16 mouse cellular contexts compared by ENCODE assay signal in genomic region chr13:41705636-41706035, GRCm38 (mm10).
A peak's percentile ranks its signal among the peaks of the same experiment; 100 is the strongest.
DNase-seq lines count a peak whose midpoint lies in the region; ATAC-seq and TF ChIP-seq lines count a peak whose summit lies in the region.
"Had no signal": no experiment of that assay in that cellular context is flagged by ENCODE, and none has a peak within 500 bp of the region (broad histone marks: within the 10 kb centered on the region; RNA-seq: fewer than 3 reads in every experiment).

No protein-coding gene starts in this region.

- TF ChIP-seq CTCF in kidney, adult 2 months (conservative IDR thresholded peaks at IDR 0.05; ENCODE audit: insufficient read depth, insufficient read length, low read depth, low read length): no peak
- TF ChIP-seq CTCF in lung, postnatal 0 days (IDR thresholded peaks at IDR 0.05): no peak

- ATAC-seq in embryonic facial prominence, embryonic 11.5 days (replicated peaks; ENCODE audit: insufficient number of reproducible peaks, low FRiP score, low TSS enrichment, low read depth): no peak
- ATAC-seq in lung, postnatal 0 days: peak; percentile 65
- ATAC-seq: forebrain, embryonic 14.5 days; inflammation-experienced regulatory T-cells, adult 6 months; midbrain, embryonic 16.5 days had no signal

- no peak for DNase-seq in kidney, adult 2 months
- no peak for DNase-seq in kidney, postnatal 36 days
- DNase-seq in Muller cell, postnatal 12 days (ENCODE audit: inconsistent ontology term): peak; percentile 63
- peak; percentile 20 for DNase-seq in embryonic facial prominence, embryonic 11.5 days (ENCODE audit: low spot score)
- DNase-seq in lung, postnatal 0 days (ENCODE audit: low spot score): peak; percentile 80
- no peak for DNase-seq in left cerebral cortex, adult 9 months (ENCODE audit: low spot score in 2 of 2)
- no peak for DNase-seq in left cerebral cortex, postnatal 14 days (ENCODE audit: low spot score in 2 of 2)
- no peak for DNase-seq in gastrocnemius, postnatal 25 days
- DNase-seq: adrenal gland, postnatal 36 days; cerebellum, adult 11 months; thymus, postnatal 14 days had no signal

- H3K4me2 ChIP-seq in embryonic facial prominence, embryonic 11.5 days (ENCODE audit: low read depth, low read length): no peak overlapping the region
- no peak overlapping the region for H3K4me2 ChIP-seq in lung, postnatal 0 days (replicated peaks; ENCODE audit: low read depth, low read length)
- H3K4me2 ChIP-seq: limb, embryonic 12.5 days had no signal

- H3K4me1 ChIP-seq in kidney, adult 2 months (ENCODE audit: control insufficient read depth, insufficient read depth, low read length): no peaks in the 10 kb centered on the region
- H3K4me1 ChIP-seq in embryonic facial prominence, embryonic 11.5 days (ENCODE audit: control insufficient read depth, insufficient read depth, low read length): no peaks in the 10 kb centered on the region
- H3K4me1 ChIP-seq in lung, postnatal 0 days (ENCODE audit: insufficient read depth, low read depth, low read length): peaks cover 5% of the 10 kb centered on the region; the same call in 1 of the 2 replicates
- H3K4me1 ChIP-seq: limb, embryonic 12.5 days had no signal

- no peaks in the 10 kb centered on the region for H3K36me3 ChIP-seq in kidney, adult 2 months (ENCODE audit: control insufficient read depth, insufficient read depth, low read length)
- no peaks in the 10 kb centered on the region for H3K36me3 ChIP-seq in embryonic facial prominence, embryonic 11.5 days (replicated peaks; ENCODE audit: control insufficient read depth, insufficient read depth, low read depth, low read length)
- no peaks in the 10 kb centered on the region for H3K36me3 ChIP-seq in lung, postnatal 0 days (ENCODE audit: insufficient read depth, low read length)
- H3K36me3 ChIP-seq: limb, embryonic 12.5 days had no signal

- H3K4me3 ChIP-seq in kidney, adult 2 months (ENCODE audit: insufficient read depth, low read depth, low read length): no peak overlapping the region
- no peak overlapping the region for H3K4me3 ChIP-seq in embryonic facial prominence, embryonic 11.5 days (ENCODE audit: low read depth, low read length)
- no peak overlapping the region for H3K4me3 ChIP-seq in lung, postnatal 0 days (ENCODE audit: low read depth, low read length)
- H3K4me3 ChIP-seq: limb, embryonic 12.5 days had no signal

- H3K9ac ChIP-seq in embryonic facial prominence, embryonic 11.5 days (replicated peaks; ENCODE audit: low read length): no peak overlapping the region
- no peak overlapping the region for H3K9ac ChIP-seq in lung, postnatal 0 days (replicated peaks; ENCODE audit: low read depth)
- H3K9ac ChIP-seq: limb, embryonic 12.5 days had no signal

- intact Hi-C loops in left cerebral cortex, postnatal 14 days (cut with DNase I): loop anchor here (10.0 kb wide), 2 partner anchors 61 to 879 kb away; no protein-coding TSS in a partner anchor

- H3K27ac ChIP-seq in kidney, adult 2 months (ENCODE audit: insufficient read depth, low read depth, low read length): peak overlapping the region; percentile 59; the same call in 1 of the 2 replicates
- H3K27ac ChIP-seq in embryonic facial prominence, embryonic 11.5 days (replicated peaks; ENCODE audit: low read depth, low read length): no peak overlapping the region
- peak overlapping the region; percentile 68 for H3K27ac ChIP-seq in lung, postnatal 0 days (ENCODE audit: low read length)
- H3K27ac ChIP-seq: limb, embryonic 12.5 days had no signal

- WGBS in kidney, adult 2 months: 49% methylated on average over 4 of the region's 4 CpGs
- WGBS in embryonic facial prominence, embryonic 11.5 days: 36% methylated on average over 4 of the region's 4 CpGs
- WGBS in lung, postnatal 0 days: 18% methylated on average over 4 of the region's 4 CpGs

- no peaks in the 10 kb centered on the region for H3K27me3 ChIP-seq in kidney, adult 2 months (replicated peaks; ENCODE audit: control insufficient read depth, insufficient read depth, low read length)
- H3K27me3 ChIP-seq in embryonic facial prominence, embryonic 11.5 days (ENCODE audit: control insufficient read depth, insufficient read depth, low read length): no peaks in the 10 kb centered on the region
- H3K27me3 ChIP-seq in lung, postnatal 0 days (replicated peaks; ENCODE audit: insufficient read depth, low read length): no peaks in the 10 kb centered on the region
- H3K27me3 ChIP-seq: CH12.LX had no signal

- peak; percentile 60 for TF ChIP-seq EP300 in lung, postnatal 0 days (IDR thresholded peaks at IDR 0.05)

- no peak for TF ChIP-seq POLR2A in kidney, adult 2 months (IDR thresholded peaks at IDR 0.05; ENCODE audit: low read depth, low read length)

- no peaks in the 10 kb centered on the region for H3K9me3 ChIP-seq in embryonic facial prominence, embryonic 11.5 days (replicated peaks; ENCODE audit: control insufficient read depth, low read length)
- no peaks in the 10 kb centered on the region for H3K9me3 ChIP-seq in lung, postnatal 0 days (ENCODE audit: low read length)
- H3K9me3 ChIP-seq: limb, embryonic 12.5 days had no signal

Comparison
In these comparisons a context has a peak if more than half of its experiments do, and no peak if none do; other contexts are left out.
1. DNase-seq: peak in Muller cell, postnatal 12 days (single experiment), embryonic facial prominence, embryonic 11.5 days (single experiment) and lung, postnatal 0 days (single experiment); none in kidney, adult 2 months (single experiment), kidney, postnatal 36 days (0 of 2), left cerebral cortex, adult 9 months (0 of 2), left cerebral cortex, postnatal 14 days (0 of 2) and gastrocnemius, postnatal 25 days (single experiment).